Mouse (Mus musculus) A20 (cell line): ENCODE measurements around the gene Sypl.

Source experiments
- DNase-seq: peaks from one replicate; pipeline ENCODE4 v3.0.0-alpha.2; 2011; ENCODE audit warnings: low read depth, low spot score

Sypl gene

DNA sequence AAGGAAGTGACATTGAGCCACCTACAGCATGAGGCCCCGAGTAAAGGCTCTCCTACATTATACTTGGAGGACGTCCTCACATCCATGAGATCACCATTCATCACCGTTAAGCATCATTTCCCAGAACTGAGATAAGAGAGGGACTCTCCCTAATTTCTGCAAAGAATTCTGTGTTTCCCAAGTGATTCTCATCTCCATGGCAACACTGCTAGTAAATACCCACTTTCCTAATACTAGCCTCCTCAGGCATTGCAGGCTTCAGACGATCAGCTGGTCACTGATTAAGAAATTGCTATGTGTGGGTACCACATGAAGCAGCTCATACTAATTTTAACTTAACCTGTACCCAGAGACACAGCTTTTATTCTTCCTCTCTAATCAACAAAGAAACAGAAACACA, 46.7 kb downstream of the Sypl start:
- DNase-seq, result peak; percentile 18

DNA sequence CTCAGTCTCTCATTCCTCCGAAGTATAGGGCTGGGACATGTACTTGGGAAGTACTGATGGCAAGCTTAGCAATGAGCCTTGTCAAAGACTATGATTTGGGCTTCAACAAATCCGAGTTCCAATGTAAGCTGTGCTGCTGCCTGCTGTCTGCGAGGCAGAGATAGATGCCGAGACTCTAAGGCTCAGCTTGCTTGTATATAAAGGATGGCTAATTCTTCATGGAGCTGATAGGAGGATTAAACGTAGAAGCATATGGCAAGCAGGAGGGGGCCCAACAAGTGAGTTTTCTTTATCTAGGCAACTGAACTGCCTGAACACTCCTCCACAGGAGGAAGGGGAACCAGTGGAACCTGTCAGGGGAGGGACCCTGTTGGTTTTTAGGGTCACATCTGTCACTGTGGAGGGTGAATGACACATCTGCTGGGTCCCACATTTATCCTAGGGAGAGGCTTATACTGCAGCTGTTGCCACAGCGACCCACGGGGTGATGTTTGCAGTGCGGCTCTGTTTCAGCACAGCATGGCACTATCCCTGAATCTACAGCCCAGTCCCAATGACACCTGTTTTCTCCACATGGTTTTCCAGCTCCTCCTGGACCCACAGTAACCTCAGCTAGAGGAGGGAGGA, 49.8 kb downstream of the Sypl start:
- peak; percentile 19 for DNase-seq

DNA sequence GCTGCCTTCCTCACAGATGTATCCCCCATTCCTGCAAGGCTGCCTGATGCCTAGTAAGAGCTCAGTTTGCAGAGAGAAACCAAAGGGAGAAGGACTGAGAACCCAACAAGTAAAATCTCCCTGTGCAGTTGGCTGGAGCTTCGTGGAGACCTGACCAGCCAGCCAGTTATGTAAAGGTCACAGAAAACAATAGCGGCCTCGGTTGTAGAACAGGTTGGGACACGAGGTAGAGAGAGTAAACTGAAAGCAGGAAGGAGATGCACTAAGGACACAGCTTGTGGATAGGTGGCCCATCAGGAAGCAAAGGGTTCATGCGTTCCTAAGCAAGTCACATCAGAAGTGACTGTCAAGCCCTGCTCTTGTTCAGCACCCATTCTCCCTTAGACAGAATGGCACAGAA, 52.2 kb downstream of the Sypl start:
- DNase-seq, result no peak

DNA sequence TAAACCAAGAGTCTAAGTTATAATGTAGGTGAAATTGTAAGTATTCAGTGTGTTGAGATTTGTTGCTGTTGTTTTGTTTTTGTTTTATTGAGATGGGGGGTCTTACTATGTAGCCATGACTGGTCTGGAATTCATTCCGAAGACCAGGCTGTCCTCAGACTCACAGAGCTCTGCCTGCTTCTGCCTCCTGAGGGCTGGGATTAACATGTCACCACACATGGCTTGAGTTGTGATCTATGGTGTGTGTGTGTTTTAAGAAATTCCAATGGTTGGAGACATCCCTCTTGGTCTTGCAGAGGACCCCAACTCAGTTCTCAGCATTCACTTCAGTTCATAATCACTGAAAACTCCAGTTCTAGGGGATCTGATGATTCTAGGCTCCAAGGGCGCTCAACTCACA, 53.5 kb downstream of the Sypl start:
- no peak for DNase-seq

DNA sequence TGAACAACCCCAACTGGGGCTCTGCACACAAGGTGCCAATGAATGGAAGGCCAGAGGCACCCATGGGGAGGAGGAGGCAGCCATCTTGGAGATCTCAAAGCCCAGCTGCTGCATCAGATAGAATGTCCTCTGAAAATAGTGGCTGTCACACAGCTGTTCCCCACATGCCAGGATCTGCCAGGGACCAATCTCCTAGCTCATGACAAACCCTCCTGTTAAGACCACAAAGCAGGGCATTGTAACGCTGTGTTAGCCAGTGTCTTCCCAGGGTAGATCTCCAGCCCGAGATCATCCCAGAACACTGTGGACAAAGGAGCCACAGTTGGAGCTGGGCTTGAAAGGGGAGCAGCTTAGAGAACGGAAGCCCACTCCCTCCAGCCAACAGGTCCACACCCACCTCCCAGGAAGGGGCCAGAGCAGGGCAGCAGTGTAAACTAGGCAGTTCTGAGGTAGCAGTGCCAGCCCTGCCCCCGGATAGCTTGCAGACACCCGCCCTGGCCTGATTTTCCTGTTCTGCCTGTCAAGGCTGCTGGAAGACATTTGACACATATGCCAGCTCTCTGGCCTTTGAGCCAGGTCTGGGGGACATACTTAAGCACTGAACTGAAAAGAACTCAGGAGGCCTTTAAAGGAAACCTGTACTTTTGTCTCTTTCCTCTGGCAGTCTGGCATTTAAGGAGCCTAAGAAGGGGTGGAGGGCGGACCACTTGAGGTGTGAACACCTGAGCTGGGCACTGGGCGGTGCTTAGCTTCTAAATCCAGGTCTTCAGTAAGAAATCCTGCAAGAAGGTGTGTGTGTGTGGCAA, 54.8 kb downstream of the Sypl start:
- DNase-seq, result no peak

DNA sequence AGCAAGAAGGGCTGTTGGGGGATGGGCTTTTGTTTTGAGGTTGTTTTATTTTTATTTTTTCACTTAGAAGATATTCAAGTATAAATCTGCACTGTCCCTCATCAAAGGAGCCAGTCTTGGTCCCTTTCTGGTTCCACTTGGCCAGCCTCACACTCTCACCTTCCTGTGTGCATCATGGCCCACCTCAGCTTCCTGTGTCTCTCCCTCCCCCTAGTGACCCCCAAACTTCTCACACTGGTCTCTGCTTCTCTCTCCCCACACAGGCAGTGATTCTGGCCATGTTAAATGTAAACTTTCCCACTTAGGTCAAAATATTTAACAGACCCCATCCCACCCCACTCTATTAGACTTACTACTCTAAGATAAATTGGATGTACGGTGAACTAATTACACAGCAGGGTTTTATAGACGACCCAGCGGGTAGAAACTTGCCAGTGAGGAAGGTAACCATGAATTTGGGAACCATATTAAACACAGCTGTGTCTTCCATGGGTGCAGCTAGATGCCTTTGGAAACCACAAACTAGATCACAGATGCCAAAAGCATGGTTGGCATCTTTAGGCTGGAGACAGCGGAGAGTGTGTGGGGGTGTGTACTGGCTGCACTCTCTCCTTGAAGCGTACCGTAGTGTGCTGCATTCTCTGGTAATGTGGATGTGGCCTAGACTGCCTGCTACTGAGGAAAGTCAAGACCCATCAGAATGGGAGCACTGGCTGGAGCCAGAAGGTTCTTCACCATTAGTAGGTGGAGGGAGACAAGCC, 55.7 kb downstream of the Sypl start:
- peak; percentile 51 for DNase-seq

DNA sequence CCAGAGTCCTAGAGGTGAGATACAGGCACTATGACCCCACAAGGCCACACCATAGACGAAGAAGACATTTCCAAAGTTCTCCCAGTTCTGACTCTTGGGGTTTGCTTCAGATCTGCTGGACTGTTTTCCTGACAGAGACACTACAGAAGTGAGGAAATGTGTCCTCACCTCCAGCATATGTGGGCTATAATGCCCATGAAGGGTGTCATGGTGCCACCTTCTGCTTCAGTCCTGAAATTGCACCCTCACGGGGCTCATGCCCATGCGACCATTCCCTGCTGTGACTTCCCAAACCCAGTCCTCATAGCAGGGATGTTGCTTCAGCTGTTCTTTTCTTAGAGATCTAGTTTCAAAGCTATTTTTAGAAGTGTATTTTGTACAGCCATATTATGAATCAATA, 56.3 kb downstream of the Sypl start:
- peak; percentile 73 for DNase-seq

DNA sequence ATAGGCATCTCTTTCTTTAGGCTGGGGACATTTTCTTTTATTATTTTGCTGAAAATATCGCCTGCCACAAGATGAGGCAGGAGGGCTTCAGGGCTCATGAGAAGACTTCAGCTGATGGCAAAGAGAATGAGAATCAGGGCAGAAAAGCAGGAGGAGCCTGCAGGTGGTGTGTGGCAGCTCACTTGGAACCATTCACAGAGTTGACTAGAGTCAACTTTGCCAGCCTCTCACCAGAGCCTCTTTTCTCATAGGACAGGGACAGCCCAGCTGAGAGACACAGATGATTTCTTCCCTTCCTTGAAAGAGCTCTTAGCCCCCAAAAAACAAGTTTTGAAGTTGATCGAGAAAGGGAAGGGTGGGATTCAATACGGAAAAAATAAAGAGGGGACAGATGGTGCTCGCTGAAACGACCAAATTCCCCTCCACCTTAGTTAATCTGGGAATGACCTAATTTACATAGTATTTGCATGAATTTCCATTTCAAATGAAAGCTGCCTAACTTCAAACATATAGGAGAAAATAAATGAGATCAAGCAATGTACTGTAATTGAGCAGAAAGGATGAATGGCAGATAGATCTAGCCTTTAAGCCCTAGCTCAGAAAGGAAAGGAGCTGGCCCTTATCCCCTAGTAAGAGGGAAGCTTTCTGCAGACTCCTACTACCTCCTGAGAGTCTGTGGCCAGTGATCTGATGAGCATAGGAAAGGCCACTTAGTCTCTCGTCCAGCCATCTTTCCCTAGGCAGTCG, 60.5 kb downstream of the Sypl start:
- no peak for DNase-seq

DNA sequence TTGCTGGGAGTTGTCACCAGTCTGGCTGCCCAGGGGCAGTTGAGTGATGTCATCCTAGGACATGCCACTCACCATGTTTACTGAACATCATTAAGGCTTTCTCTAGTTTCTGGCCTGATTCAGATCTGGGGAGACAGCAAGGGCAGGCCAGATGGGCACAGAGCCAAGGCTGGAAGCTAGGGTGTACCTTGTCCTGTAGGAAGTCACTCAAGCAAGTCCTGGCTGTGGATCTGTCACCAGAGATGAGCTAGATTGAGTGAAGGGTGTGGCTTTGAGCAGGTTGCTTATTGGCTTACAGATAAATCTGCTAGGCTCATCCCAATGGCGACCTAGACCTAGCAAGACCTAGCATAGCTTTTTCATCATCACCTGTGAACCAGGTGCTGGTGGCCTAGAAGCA, 61.4 kb downstream of the Sypl start:
- DNase-seq, result no peak

DNA sequence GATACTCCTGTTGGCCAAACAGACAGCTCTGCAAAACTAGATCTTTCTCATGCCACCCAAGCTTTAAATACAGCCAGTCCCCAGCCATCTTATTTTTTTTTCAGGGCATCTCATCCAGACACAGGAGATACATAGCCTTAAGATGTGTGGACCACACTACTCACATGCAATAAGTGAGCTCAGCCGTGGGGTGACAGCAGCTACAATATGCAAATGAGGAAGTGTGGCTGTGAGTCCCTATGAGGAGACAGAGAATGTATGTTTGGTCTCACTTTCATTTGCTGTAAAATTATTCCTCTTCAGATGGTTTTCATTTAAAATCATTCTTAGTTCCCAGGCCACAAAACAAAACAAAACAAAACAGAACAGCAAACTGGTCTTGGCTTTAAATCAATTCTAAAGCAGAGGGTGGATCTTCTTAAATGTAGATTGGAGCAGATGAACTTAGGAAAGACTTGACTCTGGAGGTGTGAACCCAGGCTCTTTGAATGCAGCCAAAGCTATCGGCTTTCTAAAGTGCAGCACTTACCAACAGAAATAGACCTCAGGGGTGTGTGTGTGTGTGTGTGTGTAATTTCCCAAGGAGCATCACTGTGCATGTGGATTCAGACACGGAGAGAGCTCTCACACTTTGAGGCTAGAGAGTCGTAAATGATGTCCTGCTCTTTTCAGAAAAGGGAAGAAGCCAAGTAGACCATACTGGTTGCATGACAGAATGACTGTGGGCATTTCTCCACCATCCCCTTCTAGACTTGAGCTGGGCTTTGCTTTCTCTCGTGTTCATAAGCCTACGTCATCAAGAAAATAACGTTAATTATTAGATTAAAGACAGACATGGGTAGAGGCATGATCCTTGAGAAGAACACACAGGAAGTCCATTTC, 63.4 kb downstream of the Sypl start:
- peak; percentile 65 for DNase-seq

DNA sequence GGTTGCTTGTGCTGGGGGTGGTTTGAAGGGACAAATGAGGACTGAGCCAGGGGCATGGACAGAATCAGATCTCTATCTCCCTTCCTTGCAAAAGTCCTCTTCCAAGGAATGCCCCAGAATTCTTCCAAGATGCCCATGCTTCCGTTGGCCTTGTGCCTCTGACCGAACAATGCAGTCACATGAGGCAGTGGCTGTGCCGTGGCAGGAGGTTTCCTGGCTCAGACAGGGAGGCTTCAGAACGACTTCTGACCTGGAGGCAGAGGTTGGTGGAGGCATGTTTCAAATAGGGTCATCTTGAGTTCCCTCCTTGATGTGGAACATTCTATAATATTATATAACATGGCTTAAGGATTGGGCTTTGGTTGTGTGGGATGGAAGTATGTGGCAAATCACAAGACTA, 64.9 kb downstream of the Sypl start:
- DNase-seq, result no peak

DNA sequence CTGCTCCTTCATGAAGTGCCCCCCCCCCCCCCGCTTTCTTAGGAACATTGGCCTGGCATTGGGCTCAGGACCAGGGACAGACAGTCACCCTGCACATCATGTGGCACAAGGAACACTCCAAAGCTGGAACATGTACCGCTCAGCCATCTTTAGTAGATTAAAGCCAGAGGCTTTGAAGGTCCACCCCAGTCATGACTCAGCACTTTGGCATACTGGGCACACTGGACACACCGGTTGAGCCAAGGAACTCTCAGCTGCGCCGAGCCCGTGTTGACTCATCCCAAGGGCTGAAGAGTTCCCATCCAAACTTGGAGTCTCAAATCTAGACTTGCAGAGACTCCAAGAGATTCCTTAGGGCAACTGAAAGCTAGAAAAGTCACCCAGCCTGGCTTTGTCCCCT, 66.3 kb downstream of the Sypl start:
- DNase-seq, result no peak

DNA sequence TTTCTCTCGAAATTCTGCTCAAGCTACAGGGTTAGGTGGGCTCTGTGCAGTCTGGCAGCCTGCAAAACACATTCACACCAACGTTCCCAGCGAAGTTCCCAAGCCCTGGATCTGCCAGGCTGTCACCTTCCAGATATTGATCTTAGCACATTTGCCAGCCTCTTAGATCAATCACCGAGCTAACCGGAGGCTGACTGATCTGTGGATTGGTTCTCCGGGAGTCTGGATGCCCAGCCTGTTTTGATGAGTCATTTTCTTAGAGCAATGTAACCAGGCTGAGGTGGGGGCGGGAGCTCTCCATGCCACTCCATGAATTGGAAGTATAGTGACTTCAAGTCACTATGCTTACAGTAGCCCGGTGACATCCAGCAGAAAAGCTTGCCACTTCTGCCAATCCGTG, 67.4 kb downstream of the Sypl start:
- no peak for DNase-seq

DNA sequence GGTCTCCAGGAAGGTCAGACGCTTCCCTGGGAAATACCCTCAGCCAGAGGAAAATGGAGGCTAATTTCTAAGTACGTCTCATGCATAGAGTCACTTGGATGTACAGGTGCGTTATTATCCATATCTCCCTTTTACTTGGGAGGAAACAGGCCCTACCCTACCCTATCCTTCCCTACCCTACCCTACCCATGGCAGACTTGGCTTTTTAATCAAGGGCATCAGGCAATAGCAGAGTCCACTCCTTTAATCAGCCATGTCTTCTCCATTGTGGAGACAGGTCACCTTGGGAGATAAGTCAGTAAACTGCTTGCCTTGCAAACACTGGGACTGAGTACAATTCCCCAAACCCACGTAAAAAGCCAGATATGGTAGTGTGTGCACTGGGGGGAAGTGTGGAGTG, 68.1 kb downstream of the Sypl start:
- DNase-seq, result no peak

DNA sequence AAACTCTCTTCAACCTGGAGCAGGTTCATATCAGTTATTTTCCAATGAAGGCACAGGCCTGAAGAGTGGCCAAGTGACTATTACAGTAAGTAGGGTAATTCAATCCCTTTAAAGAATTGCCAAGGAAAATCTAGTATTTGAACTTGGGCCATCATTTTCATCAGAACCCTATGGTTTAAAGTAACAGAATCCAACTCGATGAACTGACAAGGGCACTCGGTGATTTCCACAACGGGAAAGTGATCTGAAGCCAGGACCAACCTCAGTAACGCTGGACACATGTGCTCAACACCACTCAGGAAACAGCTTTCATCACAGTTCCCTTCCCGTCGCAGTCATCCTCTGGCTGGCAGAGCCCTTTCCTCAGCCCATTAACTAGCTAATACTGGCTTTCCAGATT, 70.8 kb downstream of the Sypl start:
- no peak for DNase-seq

DNA sequence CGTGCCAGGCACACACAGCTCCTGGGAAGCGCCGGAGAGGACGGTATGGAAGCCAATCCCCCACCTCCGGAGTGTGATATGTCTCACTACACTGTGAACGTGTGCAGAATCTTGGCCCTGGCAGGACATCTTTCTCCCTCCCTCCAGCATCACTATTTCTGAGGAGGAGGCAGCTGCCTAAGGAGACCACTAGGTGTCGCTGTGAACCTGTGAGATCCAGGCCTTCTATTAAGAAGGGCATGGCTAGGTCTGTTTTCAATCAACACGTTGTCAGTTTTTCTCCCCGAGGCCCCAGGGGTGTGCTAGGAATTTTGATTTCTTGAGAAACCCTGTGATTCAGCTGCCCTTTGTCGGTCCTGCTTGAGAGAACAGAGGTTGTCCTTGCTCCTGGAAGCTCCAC, 73.4 kb downstream of the Sypl start:
- peak; percentile 78 for DNase-seq

DNA sequence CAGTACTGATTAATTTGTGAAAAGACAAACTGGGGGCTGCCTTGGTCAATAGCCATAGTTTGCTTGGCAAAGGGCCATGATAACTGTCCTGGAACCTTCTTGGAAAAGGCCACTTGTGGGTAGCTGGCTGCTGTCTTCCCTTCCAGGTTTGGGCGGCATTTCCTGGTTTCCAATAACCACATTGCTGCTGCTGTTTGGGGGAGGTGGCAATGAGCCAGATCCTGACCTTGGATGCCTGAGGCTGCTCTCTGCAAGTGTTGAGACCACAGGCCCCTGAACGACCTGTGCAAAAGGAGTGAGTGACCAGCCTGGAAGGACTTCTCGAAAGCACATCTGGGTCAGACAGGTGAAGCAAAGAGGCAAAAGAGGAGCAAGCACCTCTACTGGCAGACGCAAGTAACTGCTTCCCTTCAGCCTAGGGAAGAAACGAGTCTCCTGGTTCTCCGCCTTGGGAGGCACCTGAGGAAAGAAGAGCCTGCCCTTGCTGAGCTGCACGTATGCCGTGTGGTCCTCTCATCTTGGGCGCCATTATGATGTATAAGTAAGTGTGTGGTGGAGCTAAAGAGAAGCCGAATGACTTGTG, 74.5 kb downstream of the Sypl start:
- peak; percentile 50 for DNase-seq

DNA sequence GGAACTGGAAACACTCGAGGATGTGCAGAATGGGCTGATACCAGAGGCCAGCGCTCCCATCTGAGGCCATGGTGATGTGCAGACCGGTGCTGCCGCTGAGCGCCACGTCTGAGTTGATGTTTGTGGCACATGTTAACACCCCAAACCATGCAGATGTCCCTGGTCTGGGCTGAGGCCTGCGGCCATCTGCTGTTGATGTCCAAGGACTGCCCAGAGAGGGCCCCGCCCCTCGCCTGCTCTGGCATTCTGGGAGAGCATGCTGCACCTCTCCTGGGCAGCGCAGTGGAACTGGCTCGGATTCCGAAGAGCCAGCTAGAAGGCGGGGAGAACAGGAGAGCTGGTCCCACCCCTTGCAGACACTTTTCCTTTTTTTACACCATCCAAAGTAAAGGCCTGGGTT, 75.0 kb downstream of the Sypl start:
- DNase-seq, result no peak
